Mouse (Mus musculus) liver, embryonic 16.5 days (tissue): ENCODE measurements around the gene Vkorc1. TPM values are rescaled to one million over a fixed set of nuclear protein-coding genes. Genes with fewer than 3 reads are reported as not detected.

ENCODE experiments used
- ATAC-seq: fragments of 200-750 bp; cut with Nextera tagmentation; 2 replicates; pipeline ENCODE4 v1.8.0; 2017; ENCODE audit warnings: low read depth, mild to moderate bottlenecking, moderate number of reproducible peaks, moderate library complexity
- H3K27ac ChIP-seq: fragments of 300-500 bp; sonication (generic); 2 replicates; pipeline ENCODE4 v1.5.1; 2014; ENCODE audit warnings: mild to moderate bottlenecking, low read length
- H3K27me3 ChIP-seq: fragments of 300-500 bp; sonication (generic); 2 replicates; pipeline ENCODE4 v1.6.1; 2014; ENCODE audit warnings: low read depth, low read length, mixed read lengths; ENCODE audit not compliant: control insufficient read depth, insufficient read depth
- H3K36me3 ChIP-seq: fragments of 300-500 bp; sonication (generic); 2 replicates; pipeline ENCODE4 v1.6.1; 2014; ENCODE audit warnings: mild to moderate bottlenecking; ENCODE audit not compliant: control insufficient read depth, insufficient read depth
- H3K4me1 ChIP-seq: fragments of 300-500 bp; sonication (generic); 2 replicates; pipeline ENCODE4 v1.6.1; 2014; ENCODE audit warnings: low read depth, low read length, mixed read lengths; ENCODE audit not compliant: control insufficient read depth
- H3K4me2 ChIP-seq: fragments of 300-500 bp; sonication (generic); 2 replicates; pipeline ENCODE4 v1.6.1; 2014; ENCODE audit warnings: low read depth, low read length, mixed read lengths
- H3K4me3 ChIP-seq: fragments of 300-500 bp; sonication (generic); 2 replicates; pipeline ENCODE4 v1.5.1; 2014; ENCODE audit warnings: low read depth, mild to moderate bottlenecking, low read length
- H3K9ac ChIP-seq: fragments of 300-500 bp; sonication (generic); 2 replicates; pipeline ENCODE4 v1.6.1; 2014; ENCODE audit warnings: low read depth, low read length
- H3K9me3 ChIP-seq: fragments of 300-500 bp; sonication (generic); replicated peaks from 2 replicates; pipeline ENCODE4 v1.6.1; 2016; ENCODE audit warnings: low read length; ENCODE audit not compliant: control insufficient read depth
- whole genome bisulfite sequencing: fragments of 180-500 bp; shearing (Covaris S2); extraction: QIAGEN DNeasy Blood & Tissue Kit; methylation state at CpG from one replicate; pipeline ENCODE4 v1.1.7; 2014; ENCODE audit not compliant: insufficient replicate concordance; 5-methylcytosine and 5-hydroxymethylcytosine counted together
- polyA plus RNA-seq: library from polyadenylated mRNA; unstranded; fragments of >200 nt; fragmentation: Nextera tagmentation; extraction: Ambion mirVana; gene quantifications from 2 replicates; pipeline ENCODE4 v1.2.1, GENCODE M21; 2015

Gene Vkorc1
- polyA plus RNA-seq, 1 experiment from 2014 or later: 149 TPM

DNA sequence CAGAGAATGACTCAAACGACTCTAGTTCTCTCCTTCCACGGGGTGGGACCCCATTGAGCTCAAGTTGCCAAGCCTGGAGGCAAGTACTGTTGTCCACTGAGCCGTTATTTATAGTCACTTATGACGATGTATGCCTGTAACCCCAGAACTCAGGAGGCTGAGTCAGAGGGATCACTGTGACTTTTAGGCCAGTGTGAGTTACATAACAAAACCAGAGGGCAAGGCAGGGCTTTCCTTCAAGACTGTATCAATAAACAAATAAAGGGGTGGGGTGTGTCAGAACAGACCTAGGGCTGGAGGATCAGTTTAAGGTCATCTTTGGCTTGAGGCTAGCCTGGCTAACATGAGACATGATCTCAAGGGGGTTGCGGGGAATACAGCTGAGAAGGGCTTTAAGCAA is 44.5 kb downstream of the Vkorc1 start:
- no peak overlapping the region for H3K4me3 ChIP-seq
- no peaks in the 10 kb centered on the region for H3K9me3 ChIP-seq
- no peak for ATAC-seq
- 60% methylated on average over 5 of the region's 5 CpGs for WGBS
- H3K27me3 ChIP-seq: no peaks in the 10 kb centered on the region
- peaks cover 4% of the 10 kb centered on the region for H3K4me1 ChIP-seq
- H3K9ac ChIP-seq: no peak overlapping the region
- H3K4me2 ChIP-seq: no peak overlapping the region
- no peaks in the 10 kb centered on the region; the same call in 1 of the 2 replicates for H3K36me3 ChIP-seq
- no peak overlapping the region for H3K27ac ChIP-seq

DNA sequence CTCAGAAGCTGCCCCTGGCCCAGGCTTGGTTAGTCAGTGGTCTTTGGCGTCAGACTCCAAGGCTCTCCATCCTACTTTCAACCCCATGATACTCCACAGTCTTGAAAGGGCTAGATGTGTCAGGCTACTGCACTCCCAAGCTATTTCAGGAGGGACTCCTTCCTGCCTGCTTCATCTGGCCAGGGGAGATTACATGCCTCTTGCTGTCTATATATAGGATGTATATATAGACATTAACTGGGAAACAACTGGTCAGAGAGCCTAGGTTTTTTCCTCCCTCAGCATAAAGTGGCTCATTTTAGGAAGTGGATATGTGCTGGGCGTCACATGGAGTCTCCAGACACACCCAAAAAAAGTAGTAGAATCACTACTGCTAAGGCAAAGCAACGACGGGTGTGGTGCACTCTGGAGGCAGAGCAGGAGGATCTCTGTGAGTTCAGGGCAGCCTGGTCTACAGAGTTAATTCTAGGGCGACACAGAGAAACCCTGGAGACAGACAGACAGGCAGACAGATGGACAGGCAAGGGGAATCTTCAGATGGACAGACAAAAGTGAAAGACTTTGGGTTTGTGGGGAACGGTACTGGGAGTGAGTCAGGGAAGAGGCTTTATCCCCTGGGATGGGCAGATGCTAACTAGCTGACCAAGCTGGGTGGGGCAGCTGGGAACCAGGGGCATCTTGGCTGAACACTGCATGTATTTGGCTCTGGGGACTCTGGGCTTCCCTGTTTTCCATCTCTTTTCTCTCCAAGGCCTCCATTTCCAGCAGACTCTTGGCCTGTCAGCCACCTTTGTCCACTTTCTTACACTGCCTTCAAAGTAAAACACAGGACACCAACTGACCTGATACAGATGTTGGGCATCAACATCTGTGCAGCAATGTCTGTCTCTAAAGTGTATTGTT is 45.2 kb downstream of the Vkorc1 start:
- Histone ChIP-seq H3K36me3 (no peaks in the 10 kb centered on the region; the same call in 1 of the 2 replicates), H3K9ac (no peak overlapping the region), H3K27ac (no peak overlapping the region; the same call in 1 of the 2 replicates), H3K9me3 (no peaks in the 10 kb centered on the region), H3K4me2 (no peak overlapping the region), H3K27me3 (no peaks in the 10 kb centered on the region), H3K4me1 (peaks cover 4% of the 10 kb centered on the region), H3K4me3 (no peak overlapping the region)
- 31% methylated on average over 6 of the region's 6 CpGs for WGBS
- ATAC-seq: peak; percentile 48

Other genes with a start within 250 kb of the Vkorc1 start
- gene Bcl7c, start 186.7 kb downstream of the Vkorc1 start, polyA plus RNA-seq: 16.8 and 17.0 TPM in 2 replicates
- gene Ctf1, start 182.9 kb downstream of the Vkorc1 start, polyA plus RNA-seq: 2.0 and 2.5 TPM in 2 replicates
- 0.05 TPM in 2 replicates for gene Ctf2, start 163.5 kb downstream of the Vkorc1 start, polyA plus RNA-seq
- gene Fbxl19, start 151.1 kb downstream of the Vkorc1 start, polyA plus RNA-seq: 1.9 and 2.0 TPM in 2 replicates
- 11.2 and 12.9 TPM in 2 replicates for gene Orai3, start 125.8 kb downstream of the Vkorc1 start, polyA plus RNA-seq
- gene Setd1a, start 118.9 kb downstream of the Vkorc1 start, polyA plus RNA-seq: 7.5 and 7.9 TPM in 2 replicates
- not detected in 2 replicates for gene Gm49388, start 110.0 kb downstream of the Vkorc1 start, polyA plus RNA-seq
- 72.9 and 80.3 TPM in 2 replicates for gene Hsd3b7, start 95.0 kb downstream of the Vkorc1 start, polyA plus RNA-seq
- gene Stx4a, start 71.3 kb downstream of the Vkorc1 start, polyA plus RNA-seq: 11.8 TPM in 2 replicates
- gene Stx1b, start 71.1 kb downstream of the Vkorc1 start, polyA plus RNA-seq: 0.25 and 0.40 TPM in 2 replicates
- gene Zfp646, start 19.4 kb downstream of the Vkorc1 start, polyA plus RNA-seq: 4.8 and 4.9 TPM in 2 replicates
- gene Zfp668, start 18.8 kb downstream of the Vkorc1 start, polyA plus RNA-seq: 4.5 and 5.0 TPM in 2 replicates
- gene Prss53, start 4.6 kb downstream of the Vkorc1 start, polyA plus RNA-seq: 0.28 and 0.41 TPM in 2 replicates
- gene Gm21974, start 163 bp downstream of the Vkorc1 start, polyA plus RNA-seq: not detected in 2 replicates
- gene Bckdk, start 8.5 kb upstream of the Vkorc1 start, polyA plus RNA-seq: 45.9 and 51.1 TPM in 2 replicates
- 12.9 and 13.3 TPM in 2 replicates for gene Kat8, start 16.9 kb upstream of the Vkorc1 start, polyA plus RNA-seq
- 14.8 and 18.5 TPM in 2 replicates for gene Prss8, start 34.5 kb upstream of the Vkorc1 start, polyA plus RNA-seq
- 2.9 and 3.0 TPM in 2 replicates for gene Prss36, start 51.1 kb upstream of the Vkorc1 start, polyA plus RNA-seq
- gene Fus, start 71.8 kb upstream of the Vkorc1 start, polyA plus RNA-seq: 86.5 and 92.3 TPM in 2 replicates
- 20.7 and 23.0 TPM in 2 replicates for gene Pycard, start 98.2 kb upstream of the Vkorc1 start, polyA plus RNA-seq
- 0.15 and 0.32 TPM in 2 replicates for gene Trim72, start 108.3 kb upstream of the Vkorc1 start, polyA plus RNA-seq
- gene Itgam, start 167.0 kb upstream of the Vkorc1 start, polyA plus RNA-seq: 7.1 and 7.4 TPM in 2 replicates
- 0.27 TPM in 1 of 2 replicates, not detected in the other for gene Gm49368, start 167.1 kb upstream of the Vkorc1 start, polyA plus RNA-seq
- gene Itgax, start 233.9 kb upstream of the Vkorc1 start, polyA plus RNA-seq: 0.16 and 0.24 TPM in 2 replicates